Mouse (Mus musculus) limb, embryonic 10.5 days (tissue): ENCODE results near the gene Sctr. TPM values are rescaled to one million over a fixed set of nuclear protein-coding genes. Genes with fewer than 3 reads are reported as not detected.
A peak's percentile ranks its signal among the peaks of the same experiment; 100 is the strongest.

Experiments used
- DNase-seq: peaks from one replicate; pipeline ENCODE4 v3.0.0-alpha.2; 2017; ENCODE audit warnings: low spot score
- H3K27ac ChIP-seq: fragments of 300-500 bp; sonication (generic); 2 replicates; pipeline ENCODE4 v1.5.1; 2016; ENCODE audit warnings: mild to moderate bottlenecking
- H3K27me3 ChIP-seq: fragments of 300-500 bp; sonication (generic); 2 replicates; pipeline ENCODE4 v1.6.1; 2016; ENCODE audit warnings: low read depth, mild to moderate bottlenecking; ENCODE audit not compliant: poor library complexity, severe bottlenecking
- H3K36me3 ChIP-seq: fragments of 300-500 bp; sonication (generic); 2 replicates; pipeline ENCODE4 v1.6.1; 2016; ENCODE audit warnings: mild to moderate bottlenecking, moderate library complexity
- H3K4me1 ChIP-seq: fragments of 300-500 bp; sonication (generic); 2 replicates; pipeline ENCODE4 v1.6.1; 2016
- H3K4me3 ChIP-seq: fragments of 300-500 bp; sonication (generic); 2 replicates; pipeline ENCODE4 v1.5.1; 2016; ENCODE audit warnings: mild to moderate bottlenecking, moderate library complexity
- H3K9me3 ChIP-seq: fragments of 300-500 bp; sonication (generic); replicated peaks from 2 replicates; pipeline ENCODE4 v1.6.1; 2016; ENCODE audit warnings: mild to moderate bottlenecking
- WGBS: fragments of 180-500 bp; shearing (Covaris S2); methylation state at CpG from one replicate; pipeline ENCODE4 v1.1.7; 2016; 5-methylcytosine and 5-hydroxymethylcytosine counted together
- polyA plus RNA-seq: library from polyadenylated mRNA; unstranded; fragments of >200 nt; fragmentation: Nextera tagmentation; extraction: Ambion mirVana; gene quantifications from 2 replicates; pipeline ENCODE4 v1.2.1, GENCODE M21; 2016

Gene Sctr
- polyA plus RNA-seq, 1 experiment from 2014 or later, result 0.06 TPM

DNA sequence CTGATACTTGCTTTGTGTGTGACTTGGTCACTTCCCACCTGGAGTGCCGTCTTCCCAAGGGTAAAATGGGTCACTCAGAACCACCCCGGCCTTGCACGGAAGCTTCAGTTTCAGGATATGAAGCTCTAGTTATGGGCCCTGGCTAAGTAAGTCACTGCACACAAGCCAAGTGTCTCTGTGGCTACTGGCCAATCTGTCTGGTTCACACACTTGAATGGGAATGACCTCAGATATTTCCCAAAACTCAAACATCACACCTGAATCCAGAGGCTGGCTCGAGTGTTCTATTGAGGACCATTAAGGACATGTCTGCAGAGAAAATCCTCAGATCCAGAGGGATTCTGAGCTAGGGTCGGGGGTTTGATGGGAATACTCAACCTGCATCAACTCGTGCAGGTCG, 55.5 kb downstream of the Sctr start:
- no peak for DNase-seq
- no peak overlapping the region for H3K4me3 ChIP-seq
- H3K27ac ChIP-seq, result no peak overlapping the region
- no peaks in the 10 kb centered on the region for H3K36me3 ChIP-seq
- 92% methylated on average over 7 of the region's 7 CpGs for WGBS
- H3K27me3 ChIP-seq, result no peaks in the 10 kb centered on the region
- H3K4me1 ChIP-seq, result peaks cover 9% of the 10 kb centered on the region
- no peaks in the 10 kb centered on the region for H3K9me3 ChIP-seq

DNA sequence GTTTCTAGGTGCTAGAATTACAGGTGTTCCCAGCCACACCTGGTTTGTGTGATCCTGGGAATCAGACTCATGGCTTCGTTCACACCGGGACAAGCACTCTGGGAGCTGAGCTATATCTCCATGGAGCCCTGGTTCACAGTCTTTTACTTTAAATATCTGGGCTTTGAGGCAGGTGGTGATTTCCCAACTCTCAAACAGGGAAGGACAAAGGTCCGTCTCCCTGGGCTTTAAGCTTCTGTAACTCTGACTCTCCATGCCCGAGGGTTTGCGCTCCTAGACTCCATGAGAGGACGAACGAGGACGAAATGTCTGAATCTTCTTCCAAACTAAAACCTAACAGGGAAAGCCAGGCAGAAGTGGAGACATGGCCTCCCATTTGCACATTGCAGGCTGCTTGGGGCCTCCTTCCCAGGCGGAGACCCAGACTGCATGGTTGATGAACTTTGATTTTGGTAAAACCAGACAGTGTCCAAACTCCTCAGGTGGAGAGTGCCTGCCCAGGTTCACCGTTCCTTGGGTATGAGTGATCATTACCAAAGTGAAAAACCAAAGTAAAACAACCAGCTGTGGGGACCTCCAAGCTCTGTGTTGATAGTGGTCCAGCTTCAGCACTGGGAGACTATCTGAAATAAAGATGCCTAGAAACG, 57.5 kb downstream of the Sctr start:
- no peak for DNase-seq
- H3K4me3 ChIP-seq, result no peak overlapping the region
- H3K27ac ChIP-seq, result no peak overlapping the region
- 92% methylated on average over 11 of the region's 11 CpGs for WGBS
- H3K36me3 ChIP-seq, result no peaks in the 10 kb centered on the region
- H3K9me3 ChIP-seq, result no peaks in the 10 kb centered on the region
- no peaks in the 10 kb centered on the region for H3K27me3 ChIP-seq
- H3K4me1 ChIP-seq, result peaks cover 3% of the 10 kb centered on the region

DNA sequence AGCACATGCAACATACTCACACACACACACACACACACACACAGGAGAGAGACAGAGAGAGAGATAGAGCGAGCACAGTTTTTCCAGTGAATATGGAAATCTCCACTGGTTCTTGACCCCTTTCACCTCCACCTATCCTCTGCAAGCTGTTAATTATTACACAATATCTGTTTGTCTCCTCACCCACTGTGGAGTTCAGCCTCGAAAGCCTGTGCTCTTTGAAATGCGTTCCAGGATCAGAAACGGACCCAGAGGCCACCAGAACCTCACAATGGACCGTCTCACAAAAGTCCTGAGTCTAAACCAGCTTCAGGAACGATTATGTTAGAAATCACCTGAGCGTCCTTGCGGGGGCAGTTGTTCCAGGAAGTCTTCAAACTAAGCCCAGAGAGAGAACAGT, 59.5 kb downstream of the Sctr start:
- no peaks in the 10 kb centered on the region for H3K36me3 ChIP-seq
- no peaks in the 10 kb centered on the region for H3K9me3 ChIP-seq
- H3K4me3 ChIP-seq, result no peak overlapping the region
- 90% methylated on average over 8 of the region's 8 CpGs for WGBS
- no peak for DNase-seq
- peaks cover 19% of the 10 kb centered on the region for H3K4me1 ChIP-seq
- H3K27me3 ChIP-seq, result peaks cover 3% of the 10 kb centered on the region; the same call in 1 of the 2 replicates
- H3K27ac ChIP-seq, result no peak overlapping the region

DNA sequence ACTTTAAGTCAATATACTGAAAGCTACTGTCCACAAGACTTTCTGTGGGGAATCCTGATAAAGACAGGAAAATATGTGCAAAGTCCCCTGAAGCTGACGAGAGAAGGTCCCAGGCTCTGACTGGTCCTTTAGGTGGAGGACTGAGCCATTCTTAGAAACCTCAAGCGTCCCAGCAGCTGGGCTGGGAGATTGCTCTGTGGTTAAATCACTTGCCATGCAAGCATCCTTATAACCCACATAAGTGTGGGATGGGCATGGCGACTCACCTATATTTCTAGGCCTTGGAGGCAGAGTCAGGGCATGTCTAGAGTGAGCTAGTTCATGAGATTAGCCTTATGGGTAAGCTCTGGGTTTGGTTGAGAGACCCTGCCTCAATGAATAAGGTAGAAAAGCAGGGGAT, 59.9 kb downstream of the Sctr start:
- H3K4me1 ChIP-seq, result peaks cover 19% of the 10 kb centered on the region
- no peaks in the 10 kb centered on the region for H3K36me3 ChIP-seq
- no peak overlapping the region for H3K4me3 ChIP-seq
- H3K9me3 ChIP-seq, result no peaks in the 10 kb centered on the region
- WGBS, result 80% methylated on average over 3 of the region's 3 CpGs
- peaks cover 8% of the 10 kb centered on the region for H3K27me3 ChIP-seq
- no peak overlapping the region for H3K27ac ChIP-seq
- no peak for DNase-seq

DNA sequence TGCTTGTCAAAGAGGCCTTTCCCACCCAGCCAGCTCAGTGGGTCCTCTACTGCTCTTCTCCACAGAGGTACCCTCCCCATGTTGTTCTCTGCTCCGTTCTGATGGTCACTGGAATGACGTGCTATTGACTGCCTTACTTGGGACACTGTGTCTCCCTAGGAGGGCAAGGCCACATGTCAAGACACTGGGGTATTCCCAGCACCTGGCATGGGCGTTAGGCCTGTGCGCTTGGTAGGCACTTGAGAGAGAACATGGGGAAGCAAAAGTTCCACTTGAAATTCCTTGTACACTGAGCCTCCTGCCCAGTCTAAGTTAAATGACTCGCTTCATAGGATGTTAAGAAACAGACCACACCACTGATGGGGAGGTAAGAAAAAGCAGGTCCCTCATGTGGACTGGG, 62.4 kb downstream of the Sctr start:
- H3K27me3 ChIP-seq, result peaks cover 31% of the 10 kb centered on the region

DNA sequence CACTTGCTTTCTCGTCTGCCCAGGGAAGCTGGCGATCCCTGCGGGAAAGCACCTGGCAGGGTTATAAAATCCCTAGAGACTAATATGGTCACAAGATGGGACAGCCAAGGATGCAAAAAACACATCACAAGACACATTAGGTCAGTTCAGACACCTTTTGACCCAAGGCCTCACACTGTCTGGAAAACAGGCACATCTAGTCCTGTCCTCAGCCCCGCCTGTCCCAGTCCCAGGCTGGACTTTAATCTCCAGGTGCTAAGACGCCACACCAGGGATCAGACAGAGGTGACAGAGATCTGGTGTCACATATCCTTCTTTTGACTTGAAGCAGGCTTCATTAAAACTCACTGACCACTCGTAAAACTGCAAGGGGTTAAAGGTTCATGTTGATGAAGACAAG, 63.5 kb downstream of the Sctr start:
- WGBS, result 12% methylated on average over 6 of the region's 6 CpGs
- Histone ChIP-seq H3K9me3 (no peaks in the 10 kb centered on the region), H3K4me3 (no peak overlapping the region), H3K4me1 (peaks cover 38% of the 10 kb centered on the region), H3K27ac (no peak overlapping the region), H3K36me3 (no peaks in the 10 kb centered on the region), H3K27me3 (peaks cover 41% of the 10 kb centered on the region)
- DNase-seq, result no peak

More for the DNA sequence above, 62.4 kb downstream of the Sctr start:
- H3K36me3 ChIP-seq, result no peaks in the 10 kb centered on the region
- H3K4me3 ChIP-seq, result no peak overlapping the region
- no peak for DNase-seq
- H3K27ac ChIP-seq, result no peak overlapping the region
- H3K9me3 ChIP-seq, result no peaks in the 10 kb centered on the region
- WGBS, result 79% methylated on average over 5 of the region's 5 CpGs
- H3K4me1 ChIP-seq, result peaks cover 33% of the 10 kb centered on the region

DNA sequence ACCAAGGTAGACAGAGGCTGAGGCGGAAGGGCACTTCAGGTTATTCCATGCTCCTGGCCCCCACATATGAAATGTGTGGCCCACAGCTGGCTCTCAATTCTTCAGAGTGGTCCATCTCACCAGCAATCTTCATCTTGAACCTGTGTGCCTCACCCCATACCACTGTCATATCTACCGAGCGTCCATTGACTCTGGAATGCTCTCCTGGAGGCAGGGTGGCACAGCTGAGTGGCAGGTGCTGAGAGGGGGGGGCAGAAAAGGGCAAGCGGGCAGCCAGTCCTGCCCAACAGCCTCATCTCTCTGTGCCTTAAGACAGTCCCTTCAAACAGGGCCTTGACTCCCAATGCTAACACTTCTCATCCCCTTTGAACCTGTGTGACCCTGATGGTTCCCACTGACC, 64.4 kb downstream of the Sctr start:
- Histone ChIP-seq H3K9me3 (no peaks in the 10 kb centered on the region), H3K36me3 (no peaks in the 10 kb centered on the region), H3K27ac (no peak overlapping the region), H3K4me1 (peaks cover 38% of the 10 kb centered on the region), H3K4me3 (no peak overlapping the region), H3K27me3 (peaks cover 48% of the 10 kb centered on the region)
- WGBS, result 93% methylated on average over 4 of the region's 4 CpGs
- no peak for DNase-seq

DNA sequence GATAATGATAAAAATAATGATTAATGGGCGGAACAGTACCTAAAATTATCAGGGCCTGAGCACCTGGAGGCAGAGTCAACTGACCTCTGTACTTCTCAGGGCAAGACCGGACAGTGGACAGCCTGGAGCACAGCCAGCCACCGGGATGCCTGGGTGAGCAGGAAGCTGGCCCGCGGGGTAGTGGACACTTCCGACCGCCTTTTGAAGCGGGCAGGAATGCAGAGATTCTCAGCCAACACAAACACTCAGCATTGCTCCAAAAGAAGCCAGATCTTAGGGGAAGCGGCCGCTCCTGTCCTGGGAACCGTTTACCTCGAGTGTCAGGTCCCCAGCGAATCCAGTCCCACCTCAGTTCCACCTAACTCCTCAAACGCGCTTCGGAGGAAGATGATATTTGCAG, 66.2 kb downstream of the Sctr start:
- Histone ChIP-seq H3K4me1 (peaks cover 40% of the 10 kb centered on the region), H3K9me3 (no peaks in the 10 kb centered on the region), H3K36me3 (no peaks in the 10 kb centered on the region), H3K27ac (no peak overlapping the region), H3K27me3 (peaks cover 48% of the 10 kb centered on the region), H3K4me3 (peak overlapping the region; percentile 53)
- peak; percentile 42 for DNase-seq
- 16% methylated on average over 16 of the region's 16 CpGs for WGBS

DNA sequence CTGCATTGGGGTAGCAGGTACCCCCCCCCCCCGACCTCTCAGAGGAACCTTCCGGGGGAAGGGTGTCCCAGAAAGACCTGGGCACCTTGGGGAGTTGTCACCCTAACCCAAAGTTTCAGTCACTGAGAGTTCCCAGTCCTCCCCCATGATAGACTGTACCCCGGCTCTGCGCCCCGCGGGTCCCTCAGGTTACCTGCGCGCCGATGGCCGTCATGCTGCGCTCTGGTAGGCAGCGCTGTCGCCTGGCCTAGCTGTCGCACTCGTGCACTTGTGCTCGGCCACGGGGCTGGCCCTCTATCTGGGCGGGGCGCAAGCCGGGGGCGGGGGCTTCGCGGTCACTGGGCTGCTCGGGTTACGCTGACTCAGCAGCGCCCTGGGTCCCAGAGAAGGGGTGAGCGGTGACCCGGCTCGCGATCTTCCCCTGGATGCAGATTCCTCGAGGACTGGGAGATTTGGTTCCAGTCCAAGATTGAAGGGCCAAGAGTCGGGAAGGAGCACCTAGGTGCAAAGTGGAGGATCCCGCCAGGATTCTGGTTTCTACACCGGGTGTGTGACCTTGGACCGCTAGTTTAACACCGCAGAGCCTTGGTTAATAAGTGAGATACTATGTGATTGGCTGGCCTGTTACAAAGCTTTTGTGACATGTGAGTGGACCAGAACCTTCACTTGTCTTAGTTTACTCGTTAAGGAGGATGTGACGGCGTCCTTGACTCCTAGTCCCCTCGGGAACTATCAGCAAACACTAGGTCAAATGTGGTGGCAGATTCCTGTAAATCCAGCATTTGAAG, 67.0 kb downstream of the Sctr start, which contains the start of gene Tmem37:
Gene Tmem37 (minus strand): TSS at position 556 of the 788 bp plus-strand sequence.
- peaks cover 45% of the 10 kb centered on the region for H3K4me1 ChIP-seq
- WGBS, result 2% methylated on average over 40 of the region's 40 CpGs
- peaks cover 48% of the 10 kb centered on the region for H3K27me3 ChIP-seq
- DNase-seq, result peak; percentile 89
- H3K9me3 ChIP-seq, result no peaks in the 10 kb centered on the region
- H3K4me3 ChIP-seq, result peak within 1 kb of the TSS; percentile 53
- H3K36me3 ChIP-seq, result no peaks in the 10 kb centered on the region
- H3K27ac ChIP-seq, result peak within 1 kb of the TSS; percentile 59; the same call in 1 of the 2 replicates

DNA sequence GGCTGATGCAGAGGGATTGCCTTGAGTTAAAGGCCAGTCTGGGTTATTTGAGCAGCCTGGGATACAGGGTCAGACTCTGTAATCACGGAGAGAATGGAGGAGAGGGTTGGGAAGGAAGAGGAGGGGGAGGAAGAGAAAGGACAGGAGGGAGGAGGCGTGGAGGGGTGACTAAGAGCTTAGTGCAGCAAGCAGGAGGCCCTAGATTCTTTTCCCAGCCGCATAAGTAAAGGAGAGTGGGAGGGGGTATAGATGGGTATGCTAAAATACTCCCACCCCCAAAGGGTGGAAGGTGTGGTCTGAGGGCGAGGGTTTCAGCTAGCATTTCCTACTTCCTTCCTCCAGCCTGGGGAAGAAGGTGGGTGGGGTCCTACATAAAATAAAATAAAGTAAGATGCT, 67.6 kb downstream of the Sctr start:
- DNase-seq, result no peak
- peak overlapping the region; percentile 53 for H3K4me3 ChIP-seq
- WGBS, result 16% methylated on average over 4 of the region's 4 CpGs
- H3K36me3 ChIP-seq, result no peaks in the 10 kb centered on the region
- peaks cover 40% of the 10 kb centered on the region for H3K4me1 ChIP-seq
- no peak overlapping the region for H3K27ac ChIP-seq
- H3K27me3 ChIP-seq, result peaks cover 48% of the 10 kb centered on the region
- no peaks in the 10 kb centered on the region for H3K9me3 ChIP-seq

DNA sequence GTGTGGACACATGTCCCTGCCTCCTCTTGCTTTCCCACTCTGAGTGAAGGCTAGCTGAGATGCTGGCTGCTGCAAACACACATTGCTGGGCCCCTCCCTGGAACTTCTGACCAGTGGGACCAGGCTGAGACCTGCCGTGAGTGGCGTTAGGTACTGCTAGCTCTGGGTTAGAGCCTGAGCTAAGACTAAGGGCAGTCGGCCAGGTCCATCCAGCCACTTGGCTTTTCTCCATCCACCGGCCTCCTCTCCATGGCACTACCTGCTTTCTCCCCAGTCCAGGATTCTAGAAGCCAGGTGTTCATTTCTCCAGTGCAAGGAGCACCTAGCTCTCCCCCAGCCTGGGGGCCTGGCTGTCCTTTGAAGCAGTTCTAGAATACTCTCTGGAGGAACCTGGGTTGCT, 68.2 kb downstream of the Sctr start:
- H3K9me3 ChIP-seq, result no peaks in the 10 kb centered on the region
- peaks cover 34% of the 10 kb centered on the region for H3K4me1 ChIP-seq
- no peak overlapping the region for H3K27ac ChIP-seq
- H3K36me3 ChIP-seq, result no peaks in the 10 kb centered on the region
- H3K4me3 ChIP-seq, result no peak overlapping the region
- peaks cover 48% of the 10 kb centered on the region for H3K27me3 ChIP-seq
- no peak for DNase-seq
- WGBS, result 78% methylated on average over 4 of the region's 4 CpGs

DNA sequence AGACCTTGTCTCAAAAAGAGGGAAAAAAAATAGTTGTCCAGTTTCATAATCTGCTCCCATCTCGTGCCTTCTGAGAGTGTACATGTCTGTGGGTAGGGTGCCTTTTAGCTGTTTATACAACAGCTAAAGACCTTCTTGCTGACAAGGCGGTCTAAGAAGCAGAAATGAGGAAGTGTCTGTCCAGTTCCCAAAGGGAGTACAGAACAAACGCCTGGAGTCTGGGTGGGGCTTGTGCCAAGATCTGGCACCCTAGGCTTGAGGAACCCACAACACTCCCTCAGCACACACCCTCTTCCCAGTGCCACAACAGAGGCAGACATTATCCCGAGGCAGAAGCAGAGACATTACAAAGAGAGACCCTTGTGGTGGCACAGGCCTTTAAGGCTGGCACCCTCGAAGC, 68.8 kb downstream of the Sctr start:
- 84% methylated on average over 5 of the region's 5 CpGs for WGBS
- Histone ChIP-seq H3K36me3 (no peaks in the 10 kb centered on the region), H3K4me1 (peaks cover 28% of the 10 kb centered on the region), H3K9me3 (no peaks in the 10 kb centered on the region), H3K27ac (no peak overlapping the region), H3K27me3 (peaks cover 48% of the 10 kb centered on the region), H3K4me3 (no peak overlapping the region)
- no peak for DNase-seq

DNA sequence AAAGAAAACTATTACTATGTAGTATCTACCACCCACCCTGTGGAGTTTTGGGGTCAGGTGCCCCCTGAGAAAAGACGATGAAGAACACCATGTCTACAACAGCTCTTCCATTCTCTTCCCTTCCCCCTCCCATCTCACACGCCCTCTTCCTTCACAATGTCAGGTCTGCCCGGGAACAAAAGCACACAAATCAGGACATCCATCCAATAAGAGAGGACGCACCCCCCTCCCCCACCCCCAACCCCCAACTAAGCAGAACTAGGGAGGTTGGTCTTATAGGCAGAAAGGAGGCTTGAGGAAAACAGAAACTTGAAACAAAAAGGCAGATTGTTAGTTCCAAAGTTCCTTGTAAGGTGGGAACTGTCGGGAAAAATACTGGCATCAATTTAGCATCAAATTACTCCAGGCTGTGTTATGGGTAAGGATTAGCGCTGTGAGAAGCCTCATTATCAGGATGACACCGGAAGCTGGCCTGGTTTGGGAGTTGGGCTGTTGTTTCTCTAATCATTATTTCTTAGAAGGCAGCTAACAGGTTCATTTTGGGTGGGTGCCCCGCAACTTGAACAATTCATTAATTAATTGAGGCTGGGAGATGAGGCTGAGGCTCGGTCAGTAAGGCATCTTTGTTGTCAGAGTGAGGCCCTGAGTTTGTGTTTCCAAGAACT, 71.2 kb downstream of the Sctr start:
- Histone ChIP-seq H3K27me3 (peaks cover 28% of the 10 kb centered on the region), H3K27ac (no peak overlapping the region), H3K4me1 (peaks cover 25% of the 10 kb centered on the region), H3K4me3 (no peak overlapping the region), H3K9me3 (no peaks in the 10 kb centered on the region), H3K36me3 (no peaks in the 10 kb centered on the region)
- WGBS, result 25% methylated on average over 9 of the region's 9 CpGs
- DNase-seq, result no peak
